Mouse (Mus musculus): ENCODE results near the gene Gm29797.

Gene Gm29797

DNA sequence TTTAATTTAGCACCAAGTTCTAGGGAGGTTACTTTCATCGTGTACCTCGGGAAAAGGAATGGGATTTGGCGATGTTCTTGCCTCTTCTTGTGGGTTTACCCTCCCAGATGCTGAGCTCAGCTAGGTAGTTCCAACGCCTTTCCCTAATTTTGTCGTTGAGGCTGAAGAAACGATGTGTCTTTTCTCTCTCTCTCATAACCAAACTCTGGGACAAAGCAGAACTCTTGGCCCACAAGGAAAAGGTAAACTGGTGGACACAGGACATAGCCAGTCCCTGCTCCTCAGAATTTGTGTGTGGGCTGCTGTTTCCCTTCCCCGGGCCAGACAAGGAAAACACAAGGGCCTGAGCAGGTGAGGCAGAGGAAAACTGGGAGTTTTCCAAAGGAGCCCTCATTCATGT is 15.2 kb downstream of the Gm29797 start:
- no peak for DNase-seq (ENCODE audit: low spot score in 2 of 2)

DNA sequence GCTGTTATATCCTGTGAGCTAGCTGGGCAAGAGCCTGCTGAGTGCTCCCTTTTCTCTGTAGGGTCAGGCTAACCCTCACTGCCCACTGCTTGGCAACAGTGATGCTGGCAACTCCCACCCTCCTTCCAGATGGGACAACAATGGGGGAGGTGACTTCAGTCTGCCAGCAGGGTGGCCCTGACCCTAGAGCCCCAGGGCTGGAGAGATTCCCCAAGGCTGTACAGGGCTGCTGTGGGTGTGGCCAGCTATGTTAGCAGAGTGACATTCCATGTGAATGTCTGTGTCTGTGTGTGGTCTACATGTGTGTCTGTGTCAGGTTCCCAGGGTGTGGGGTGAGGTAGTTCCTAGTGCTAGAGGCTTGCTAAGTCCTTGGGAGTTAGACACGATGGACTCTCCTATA is 16.7 kb downstream of the Gm29797 start:
- no peak for DNase-seq (ENCODE audit: low spot score in 2 of 2)

DNA sequence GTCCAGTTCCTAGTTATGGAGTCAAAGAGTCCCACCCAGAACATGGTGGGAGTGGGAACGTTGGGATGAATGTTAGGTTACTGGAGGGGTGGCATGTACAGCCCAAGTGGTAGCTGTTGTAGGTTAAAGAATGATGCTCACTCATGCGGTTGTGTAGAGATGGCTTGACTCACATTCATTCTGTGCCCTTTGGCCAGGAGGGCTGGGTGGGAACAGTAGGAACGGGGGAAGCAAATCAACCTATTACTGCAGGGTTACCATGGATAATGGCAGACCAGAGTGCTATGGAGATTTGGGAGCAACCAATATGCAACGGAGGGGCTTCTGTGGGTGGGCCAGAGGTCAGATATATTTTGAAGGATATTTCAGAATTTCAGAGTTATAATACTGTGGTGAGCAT is 18.1 kb downstream of the Gm29797 start:
- DNase-seq (ENCODE audit: low spot score in 2 of 2), result no peak

DNA sequence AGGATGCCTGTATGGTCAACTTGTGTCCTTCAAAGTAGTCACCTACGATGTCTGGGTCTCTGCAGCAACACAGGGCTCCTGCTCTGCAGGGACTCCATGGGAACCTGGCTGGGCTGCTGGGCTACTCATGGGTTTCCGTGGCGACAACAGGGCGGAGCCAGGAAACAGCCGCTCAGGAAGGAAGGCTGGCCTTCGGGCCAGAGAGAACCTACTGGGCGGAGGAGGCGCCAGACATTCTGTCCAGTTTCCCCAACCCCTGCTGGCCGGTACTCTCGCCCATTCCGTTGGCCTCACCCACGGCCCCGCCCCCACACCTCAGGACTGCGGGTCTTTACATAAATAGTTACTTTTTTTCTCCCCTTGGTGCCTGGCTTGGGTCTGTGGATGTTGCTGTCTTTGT is 18.6 kb downstream of the Gm29797 start:
- no peak for DNase-seq (ENCODE audit: low spot score in 2 of 2)

DNA sequence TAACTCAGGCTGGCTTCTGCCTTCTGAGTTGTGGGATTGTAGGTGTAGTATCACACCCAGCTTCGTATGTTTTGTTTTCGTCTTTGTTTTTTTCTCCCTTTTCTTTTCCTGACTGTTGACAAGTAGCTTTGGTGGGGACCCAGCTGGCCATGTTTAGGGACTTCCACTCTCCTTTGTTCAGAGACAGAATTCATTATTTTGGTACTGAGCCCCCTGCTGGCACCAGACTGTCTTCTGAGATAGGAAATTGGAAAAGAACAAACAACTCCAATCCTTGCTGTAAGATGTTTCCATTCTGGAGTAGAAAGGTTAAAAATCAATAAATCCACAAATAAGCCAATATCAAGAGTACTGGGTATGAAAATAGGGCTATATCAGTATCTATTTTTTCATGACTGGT is 19.6 kb downstream of the Gm29797 start:
- no peak for DNase-seq (ENCODE audit: low spot score in 2 of 2)

DNA sequence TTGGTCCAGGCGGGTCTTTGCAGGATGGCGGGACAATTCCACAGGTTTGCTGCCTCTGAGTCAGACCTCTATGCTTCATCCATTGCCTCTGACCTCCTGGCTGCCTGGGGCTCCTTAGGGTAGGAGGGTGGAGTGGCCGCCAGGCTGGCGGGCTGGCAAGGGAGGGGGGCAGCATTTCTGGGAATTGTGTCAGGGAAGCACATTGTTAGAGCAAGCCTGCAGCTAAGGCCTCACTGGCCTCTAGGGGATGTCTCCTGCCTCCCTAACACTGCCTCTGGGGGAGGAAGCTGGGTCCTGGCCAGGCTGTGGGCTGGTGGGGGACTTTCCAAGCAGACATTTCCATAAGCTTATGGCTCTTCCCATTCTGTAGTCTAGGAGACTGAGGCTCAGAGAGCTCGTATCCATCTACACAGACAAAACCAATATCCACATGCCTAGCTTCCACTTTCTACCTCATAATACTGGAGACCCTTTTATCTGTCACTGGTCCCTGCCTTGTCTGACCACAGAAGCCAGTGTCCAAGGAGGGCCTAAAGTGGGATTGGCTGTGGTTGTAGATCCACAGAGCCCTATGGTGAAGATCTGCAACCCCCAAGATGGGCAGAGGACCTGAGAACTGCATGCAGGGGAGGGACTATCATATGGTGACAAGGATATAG is 20.4 kb downstream of the Gm29797 start:
- DNase-seq (ENCODE audit: low spot score in 2 of 2), result no peak

DNA sequence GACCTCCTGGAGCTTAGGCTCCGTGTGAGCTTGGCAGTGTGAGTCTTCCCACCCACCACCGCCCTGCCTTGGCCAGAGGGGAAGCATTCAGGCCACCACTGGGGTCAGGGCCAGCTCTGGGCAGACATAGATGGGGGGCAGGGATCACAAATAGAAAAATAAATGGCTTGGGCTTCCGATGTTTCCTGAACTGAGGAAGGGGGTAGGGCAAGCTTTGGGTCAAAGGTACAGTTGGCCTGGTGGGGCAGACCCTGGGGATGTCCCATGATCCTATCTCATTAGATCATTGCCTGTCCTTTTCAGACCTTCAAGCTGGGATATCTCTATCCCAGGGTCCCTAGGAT is 20.9 kb downstream of the Gm29797 start:
- DNase-seq (ENCODE audit: low spot score in 2 of 2), result no peak

DNA sequence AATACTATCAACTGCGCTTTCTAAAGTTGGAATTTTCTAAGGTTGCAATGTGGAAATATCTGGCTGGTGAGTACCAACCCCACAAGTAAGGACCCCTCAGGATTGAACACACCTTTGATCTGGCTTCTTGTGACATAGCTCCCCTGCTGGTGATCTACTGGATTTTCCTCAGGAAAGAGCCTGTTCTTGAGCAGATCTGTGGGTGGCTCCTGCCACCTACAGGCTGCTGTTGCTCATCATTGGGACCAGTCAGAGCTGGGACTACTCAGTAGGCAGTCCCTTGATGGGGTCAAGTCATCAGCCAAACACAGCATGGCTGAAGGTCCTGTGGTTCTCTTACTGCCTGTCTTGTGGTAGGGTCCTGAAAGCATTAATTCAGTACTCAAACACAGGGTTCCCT is 21.9 kb downstream of the Gm29797 start:
- DNase-seq (ENCODE audit: low spot score in 2 of 2), result peak; percentile 34 to 69

DNA sequence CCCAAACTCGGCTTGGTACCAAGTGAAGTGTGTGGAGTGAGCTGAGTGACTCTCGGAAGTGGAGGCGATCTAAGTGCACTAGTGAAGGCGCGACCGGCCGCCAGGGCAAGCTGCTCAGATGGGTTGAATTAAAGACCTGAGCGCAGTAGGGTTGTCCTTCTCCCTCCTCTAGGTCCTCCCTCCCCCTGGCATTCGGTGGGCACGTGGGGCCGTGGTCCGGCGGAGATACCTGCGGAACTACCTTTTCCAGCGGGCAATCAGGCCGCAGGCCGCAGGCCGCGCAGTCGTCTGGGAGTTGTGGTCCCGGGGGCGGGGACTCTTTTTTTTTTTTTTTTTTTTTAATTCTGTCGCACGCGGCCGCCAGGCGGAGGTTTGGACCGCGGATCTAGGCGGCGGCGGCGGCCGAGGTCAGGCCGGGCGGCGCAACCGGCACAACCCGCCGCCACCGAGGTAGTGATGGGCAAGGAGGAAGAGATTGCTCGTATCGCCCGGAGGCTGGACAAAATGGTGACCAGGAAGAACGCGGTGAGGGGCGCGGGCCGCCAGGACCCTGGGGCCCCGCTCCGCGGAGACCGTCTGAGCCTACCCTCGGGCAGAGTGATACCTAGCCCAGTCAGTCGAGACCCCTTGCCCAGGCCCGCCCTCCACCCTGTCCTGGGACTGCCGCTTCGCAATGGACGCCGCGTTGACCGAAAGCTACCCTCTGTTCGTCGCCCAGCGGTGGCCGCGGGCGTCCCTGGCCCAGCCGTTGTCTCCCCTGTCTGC is 23.3 kb downstream of the Gm29797 start, which contains the start of gene Tcea2:
Gene Tcea2 (plus strand): TSS at position 360 of the 765 bp plus-strand sequence.
- DNase-seq (ENCODE audit: low spot score in 2 of 2), result peak; percentile 56 to 69

DNA sequence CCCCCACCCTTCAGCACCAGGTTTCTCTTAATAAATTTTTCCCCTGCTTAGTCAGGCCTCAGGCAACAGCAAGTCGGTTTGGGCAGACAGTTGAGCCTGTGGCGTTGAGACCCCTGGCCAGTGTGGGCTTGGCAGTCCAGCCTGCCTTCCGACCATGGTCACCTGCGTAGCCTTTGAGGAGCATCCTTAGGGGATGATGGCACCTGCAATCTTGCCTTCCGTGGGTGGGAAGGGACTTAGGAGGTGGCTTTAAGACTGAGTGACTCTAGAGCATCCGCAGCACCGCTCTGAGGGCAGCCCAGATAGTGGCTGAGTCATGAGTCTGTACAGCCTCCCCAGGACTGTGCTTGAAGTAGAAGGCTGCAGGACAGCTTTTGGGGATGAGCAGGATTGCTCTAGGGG is 23.9 kb downstream of the Gm29797 start:
- no peak for DNase-seq (ENCODE audit: low spot score in 2 of 2)

DNA sequence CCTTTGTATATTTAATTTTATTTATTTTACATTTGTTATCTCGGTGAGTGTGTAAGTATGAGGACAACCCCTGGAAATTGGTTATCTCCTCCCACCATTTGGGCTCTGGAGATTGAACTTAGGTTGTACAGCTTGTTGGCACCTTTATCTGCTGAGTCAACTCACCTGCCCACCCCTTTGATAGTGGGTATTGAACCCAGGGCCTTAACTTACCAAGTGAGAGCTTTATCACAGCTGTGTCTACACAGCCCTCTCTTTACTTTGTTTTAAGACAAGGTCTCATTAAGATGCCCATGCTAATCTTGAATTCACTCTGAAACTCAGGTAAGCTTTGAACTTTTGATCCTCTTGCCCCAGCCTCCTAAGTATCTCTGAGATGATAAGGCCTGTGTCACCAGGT is 25.1 kb downstream of the Gm29797 start:
- no peak for DNase-seq (ENCODE audit: low spot score in 2 of 2)

DNA sequence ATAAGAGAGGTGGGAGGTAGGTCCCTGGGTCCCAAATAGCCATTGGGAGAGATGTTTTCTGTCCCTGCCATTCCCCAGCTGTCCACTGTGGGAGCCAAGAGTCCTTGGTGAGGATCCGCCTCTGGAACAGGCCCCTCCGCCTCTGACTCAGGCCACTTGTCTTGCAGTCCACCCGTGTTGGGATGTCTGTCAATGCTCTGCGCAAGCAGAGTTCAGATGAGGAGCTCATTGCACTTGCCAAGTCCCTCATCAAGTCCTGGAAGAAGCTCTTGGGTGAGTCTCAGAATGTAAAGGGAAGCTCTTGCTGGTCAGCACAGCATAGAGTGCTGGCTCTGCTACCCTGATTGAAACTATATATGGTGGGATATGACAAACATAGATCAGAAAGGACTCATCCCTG is 26.5 kb downstream of the Gm29797 start:
- no peak for DNase-seq (ENCODE audit: low spot score in 2 of 2)

DNA sequence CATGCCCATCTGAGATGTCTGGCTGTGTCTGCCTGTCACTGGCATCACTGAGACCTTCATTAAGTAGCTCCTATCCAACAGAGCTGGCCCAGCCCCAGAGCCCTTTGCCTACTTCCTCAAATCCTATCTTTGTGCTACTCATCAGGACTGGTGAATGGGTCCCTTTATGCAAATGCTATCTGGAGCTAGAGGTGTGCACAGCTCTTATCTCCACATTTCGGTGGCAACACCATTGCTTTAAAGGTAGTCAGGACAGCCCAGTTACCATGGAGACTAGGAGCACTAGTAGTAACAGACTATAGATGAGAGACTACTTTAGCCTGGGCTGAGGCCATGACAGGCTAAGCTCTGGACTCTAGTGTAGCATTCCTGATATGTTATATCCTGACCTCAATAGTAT is 27.9 kb downstream of the Gm29797 start:
- no peak for DNase-seq (ENCODE audit: low spot score in 2 of 2)

DNA sequence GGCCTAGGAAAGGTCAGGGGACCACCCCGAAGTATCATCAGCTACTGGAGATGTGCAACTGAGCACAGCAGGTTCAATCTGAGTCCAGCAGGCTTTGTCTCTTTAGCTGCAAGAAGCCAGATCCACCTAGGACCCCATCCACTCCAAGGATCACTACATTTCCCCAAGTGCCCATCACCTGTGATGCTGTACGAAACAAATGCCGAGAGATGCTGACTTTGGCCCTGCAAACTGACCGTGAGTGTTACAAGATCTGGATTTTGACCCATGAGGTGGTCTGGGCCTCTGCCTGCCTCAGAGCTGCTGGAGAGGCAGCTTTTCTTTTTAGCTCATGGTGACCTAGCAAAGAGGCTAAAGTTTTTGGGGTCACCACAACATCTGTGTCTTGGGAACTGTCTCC is 28.9 kb downstream of the Gm29797 start:
- no peak for DNase-seq (ENCODE audit: low spot score in 2 of 2)

DNA sequence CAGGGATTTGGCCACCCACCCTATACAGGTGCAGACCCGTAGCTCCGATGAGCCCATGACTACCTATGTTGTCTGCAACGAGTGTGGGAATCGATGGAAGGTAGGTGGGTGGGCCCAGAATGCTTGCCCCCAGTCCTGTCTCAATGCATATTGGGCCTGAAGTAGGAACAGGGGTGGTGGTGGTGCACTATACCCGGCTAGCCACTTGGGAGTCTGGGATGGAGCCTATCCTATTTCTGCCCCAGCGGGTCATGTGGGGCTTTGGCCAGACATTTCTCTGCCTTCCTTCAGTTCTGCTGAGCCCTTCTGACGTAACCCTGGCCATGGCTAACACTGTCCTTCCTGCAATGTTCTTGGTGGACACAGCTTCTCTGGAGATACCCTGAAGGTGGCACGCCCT is 30.8 kb downstream of the Gm29797 start:
- DNase-seq (ENCODE audit: low spot score in 2 of 2), result peak in 1 of 2 experiments; percentile 11

DNA sequence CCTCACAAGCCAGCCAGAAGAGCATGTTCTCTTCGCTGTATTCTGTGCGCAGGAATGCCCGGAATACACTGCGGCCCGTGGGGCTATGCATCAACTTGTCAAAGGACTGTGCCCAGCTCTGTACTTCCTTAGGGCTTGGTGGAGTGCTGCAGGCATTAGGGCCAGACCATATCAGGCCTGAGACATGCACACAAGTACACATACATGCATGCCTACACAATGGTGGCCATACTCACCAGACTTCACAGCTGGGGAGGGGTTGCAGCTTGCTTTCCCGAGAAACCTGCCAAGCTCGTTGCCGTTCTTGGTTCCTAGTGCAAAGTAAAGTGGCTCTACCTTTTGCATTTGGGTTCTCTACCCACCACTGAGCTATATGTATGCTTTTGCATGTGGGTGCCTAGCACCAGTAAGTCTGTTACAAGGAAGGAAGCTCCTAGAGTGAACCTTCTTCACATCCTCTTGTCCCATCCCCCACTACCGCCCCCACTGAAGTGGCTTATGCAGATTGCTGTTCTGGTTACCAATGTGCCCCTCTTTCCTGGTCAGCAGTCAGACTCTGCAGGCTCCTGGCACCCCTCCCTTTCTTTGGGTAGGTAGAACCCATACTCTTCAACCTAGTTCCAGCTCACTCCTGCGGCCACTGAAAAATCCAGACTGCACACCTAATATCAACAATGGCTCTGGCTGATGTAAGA is 32.8 kb downstream of the Gm29797 start:
- no peak for DNase-seq (ENCODE audit: low spot score in 2 of 2)

DNA sequence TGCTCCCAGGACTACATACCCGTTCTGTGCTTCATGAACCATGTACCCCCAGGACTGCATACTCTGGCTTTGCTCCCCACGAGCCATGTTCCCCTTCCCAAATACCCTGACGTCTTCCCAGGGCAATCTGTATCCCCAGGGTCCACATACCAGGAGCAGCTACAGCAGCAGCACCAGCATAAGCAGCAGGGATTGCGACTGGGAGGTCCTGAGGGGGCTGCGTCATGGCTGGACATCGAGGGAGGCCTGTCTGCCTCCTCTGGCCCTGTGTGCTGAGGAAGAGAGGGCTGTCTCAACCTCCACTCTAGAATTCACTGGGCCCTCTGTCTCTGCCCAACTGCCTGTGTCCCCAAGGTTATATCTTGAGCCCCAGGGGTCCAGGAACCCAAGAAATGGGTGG is 34.2 kb downstream of the Gm29797 start:
- DNase-seq (ENCODE audit: low spot score in 2 of 2), result no peak

DNA sequence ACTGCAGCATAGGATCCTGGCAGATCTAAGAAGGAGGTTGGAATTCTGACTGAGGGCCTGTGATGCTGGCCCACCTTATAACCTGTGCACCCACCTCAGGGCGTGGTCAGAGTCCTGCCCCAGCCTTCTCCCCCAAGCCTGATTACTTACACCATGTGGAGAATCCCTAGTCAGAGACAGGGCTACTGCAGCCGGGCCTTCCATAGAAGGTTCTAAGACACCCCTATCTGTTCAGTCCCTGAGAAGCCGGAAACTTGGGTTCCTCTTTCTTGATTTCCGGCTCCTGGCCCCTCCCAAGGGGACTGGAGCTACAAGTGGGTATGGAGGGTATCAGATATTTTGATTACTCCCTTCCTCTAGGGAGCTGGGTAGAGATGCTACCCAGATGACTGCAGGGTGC is 34.7 kb downstream of the Gm29797 start:
- peak in 1 of 2 experiments; percentile 44 for DNase-seq (ENCODE audit: low spot score in 2 of 2)

DNA sequence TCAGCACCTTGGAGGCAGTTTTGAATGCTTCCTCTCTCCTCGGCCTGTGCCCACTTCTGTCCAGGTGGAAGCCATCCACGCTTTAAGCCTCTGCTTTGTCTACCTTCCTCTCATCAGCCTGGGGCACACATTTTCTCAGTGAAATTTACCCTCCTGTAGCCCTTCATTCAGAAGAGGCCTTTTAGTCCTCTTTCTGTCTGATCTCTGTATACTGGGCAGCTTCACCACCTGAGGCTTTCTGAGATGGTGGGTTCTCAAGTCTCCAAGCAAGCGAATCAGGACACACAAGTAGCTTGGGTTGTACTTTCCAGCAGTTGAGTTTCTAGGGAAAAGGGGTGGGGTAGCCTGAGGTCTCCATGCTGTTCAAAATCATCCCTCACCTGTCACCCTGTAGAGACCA is 35.5 kb downstream of the Gm29797 start:
- peak in 1 of 2 experiments; percentile 8 for DNase-seq (ENCODE audit: low spot score in 2 of 2)

DNA sequence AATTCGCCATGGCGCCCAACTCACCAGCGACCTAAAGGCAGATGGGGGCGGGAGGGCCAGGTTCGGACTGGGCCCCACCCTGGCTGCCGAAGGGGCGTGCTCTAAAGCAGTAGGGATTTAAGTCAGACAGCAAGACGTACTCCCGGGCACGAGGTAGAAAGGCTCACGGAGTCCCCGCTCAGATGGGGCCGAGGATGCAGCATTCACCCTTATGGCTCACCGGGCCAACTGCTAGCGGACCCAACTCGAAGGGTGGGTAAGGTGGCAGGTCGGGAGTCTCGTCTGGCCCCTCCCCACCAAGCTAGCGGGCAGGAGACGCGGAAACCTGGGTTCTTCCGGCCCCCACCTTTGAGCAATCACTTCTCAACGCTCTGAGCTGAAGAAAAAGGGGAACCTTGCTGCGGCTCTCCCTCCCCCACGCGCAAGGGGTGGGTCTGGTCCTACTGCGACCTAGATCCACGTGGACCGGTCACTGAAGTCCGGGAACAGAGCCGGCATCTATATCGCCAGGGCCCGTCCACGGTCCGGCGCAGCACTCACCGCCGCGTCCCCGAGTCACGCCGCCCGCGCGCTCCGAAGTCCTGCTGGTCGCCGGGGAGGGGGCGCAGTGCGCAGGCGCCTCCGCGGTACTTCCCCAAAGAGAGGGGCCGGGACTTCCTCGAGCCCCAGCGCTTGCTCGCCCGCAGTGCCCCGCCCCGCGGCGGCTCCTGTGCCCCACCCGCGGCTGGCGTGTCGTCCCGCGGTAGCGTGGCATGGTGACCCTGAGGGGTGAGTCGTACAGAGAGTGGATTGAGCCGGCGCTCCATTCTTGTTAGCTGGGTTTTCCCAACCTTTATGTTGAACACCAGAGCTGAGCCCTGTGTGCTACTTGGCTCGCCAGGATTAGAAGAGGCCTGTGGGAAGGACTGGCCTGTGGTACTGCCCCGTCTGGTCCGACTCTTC is 36.8 kb downstream of the Gm29797 start, which contains the start of gene Rgs19:
Gene Rgs19 (minus strand): TSS at position 639 of the 942 bp plus-strand sequence.
- DNase-seq (ENCODE audit: low spot score in 2 of 2), result peak; percentile 67 to 83

DNA sequence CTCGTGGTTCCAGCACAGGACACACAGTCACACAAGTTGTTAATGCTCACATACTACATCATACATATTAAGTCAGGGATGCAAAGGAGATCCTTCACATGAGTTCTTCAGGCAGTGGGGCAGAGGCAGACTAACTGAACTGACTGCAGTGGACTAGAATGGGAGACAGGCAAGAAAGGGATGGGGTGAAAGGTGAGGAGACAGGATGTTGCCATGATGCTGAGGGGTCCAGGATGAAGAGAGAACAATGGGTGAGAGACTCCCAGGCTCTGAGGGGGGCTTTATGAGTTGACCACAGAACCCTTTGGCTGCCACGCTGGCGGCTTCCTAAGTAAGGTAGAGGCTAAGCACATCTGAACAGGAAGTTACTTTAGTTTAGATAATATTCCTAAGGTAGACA is 37.7 kb downstream of the Gm29797 start:
- no peak for DNase-seq (ENCODE audit: low spot score in 2 of 2)

DNA sequence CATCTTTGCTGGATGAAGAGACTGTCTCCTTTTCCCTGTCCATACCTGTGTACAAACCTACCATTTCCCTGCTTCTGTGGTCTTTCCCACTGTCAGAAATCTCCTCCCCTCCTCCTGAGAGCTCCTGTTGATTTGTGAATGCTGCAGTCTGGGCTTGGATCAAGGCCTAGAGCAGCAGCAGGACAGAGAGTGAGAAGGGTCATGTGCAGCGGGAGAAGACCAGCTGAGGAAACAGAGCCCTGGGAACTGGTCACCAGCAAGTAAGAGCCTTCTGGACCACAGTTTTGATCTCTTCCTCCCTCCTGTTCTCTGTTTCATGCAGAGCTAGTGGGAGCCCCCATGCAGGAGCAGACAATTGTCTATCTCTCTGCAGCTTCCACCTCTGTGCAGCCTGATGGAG is 38.9 kb downstream of the Gm29797 start:
- DNase-seq (ENCODE audit: low spot score in 2 of 2), result peak in 1 of 2 experiments; percentile 6

All from spleen, postnatal 10 days (tissue).